Mouse (Mus musculus) bone marrow macrophage, adult 2 months (primary cell): ENCODE data around the gene 2010300C02Rik. TPM values are rescaled to one million over a fixed set of nuclear protein-coding genes. Genes with fewer than 3 reads are reported as not detected.
A peak's percentile ranks its signal among the peaks of the same experiment; 100 is the strongest.

Source experiments
- H3K27ac ChIP-seq: 2 replicates; pipeline ENCODE4 v1.5.1; 2012; ENCODE audit warnings: low read depth, low read length; ENCODE audit not compliant: insufficient read depth
- H3K4me1 ChIP-seq: 2 replicates; pipeline ENCODE4 v1.6.1; 2012; ENCODE audit warnings: low read length; ENCODE audit not compliant: control insufficient read depth, insufficient read depth
- H3K4me3 ChIP-seq: 2 replicates; pipeline ENCODE4 v1.5.1; 2012; ENCODE audit warnings: mild to moderate bottlenecking, low read length, moderate library complexity; ENCODE audit not compliant: insufficient read depth
- CTCF ChIP-seq: IDR thresholded peaks from 2 replicates; pipeline ENCODE4 v1.5.1; 2012; ENCODE audit warnings: low read depth, mild to moderate bottlenecking, low read length, moderate library complexity
- POLR2A ChIP-seq: IDR thresholded peaks from 2 replicates; pipeline ENCODE4 v1.6.1; 2012; ENCODE audit warnings: mild to moderate bottlenecking, low read depth, low read length, borderline replicate concordance
- polyA plus RNA-seq: library from polyadenylated mRNA; stranded (reverse); fragments of >200 nt; gene quantifications from 2 replicates; pipeline ENCODE4 v1.2.4, GENCODE M21; 2012; ENCODE audit not compliant: missing spikeins, insufficient read depth, insufficient read length

2010300C02Rik gene
- polyA plus RNA-seq, 1 experiment, result 0.20 TPM

- Histone ChIP-seq H3K27ac (no peak overlapping the region), H3K4me1 (no peaks in the 10 kb centered on the region), H3K4me3 (no peak overlapping the region)
- TF ChIP-seq POLR2A, result no peak
- no peak for TF ChIP-seq CTCF
These were observed 48.6 kb downstream of the 2010300C02Rik start for GRCm38 (mm10) chr1:37671316-37671715.

GRCm38 (mm10) chr1:37667386-37667785 lies 52.5 kb downstream of the 2010300C02Rik start:
- TF ChIP-seq POLR2A (no peak), CTCF (no peak)
- no peak overlapping the region for H3K27ac ChIP-seq

DNA sequence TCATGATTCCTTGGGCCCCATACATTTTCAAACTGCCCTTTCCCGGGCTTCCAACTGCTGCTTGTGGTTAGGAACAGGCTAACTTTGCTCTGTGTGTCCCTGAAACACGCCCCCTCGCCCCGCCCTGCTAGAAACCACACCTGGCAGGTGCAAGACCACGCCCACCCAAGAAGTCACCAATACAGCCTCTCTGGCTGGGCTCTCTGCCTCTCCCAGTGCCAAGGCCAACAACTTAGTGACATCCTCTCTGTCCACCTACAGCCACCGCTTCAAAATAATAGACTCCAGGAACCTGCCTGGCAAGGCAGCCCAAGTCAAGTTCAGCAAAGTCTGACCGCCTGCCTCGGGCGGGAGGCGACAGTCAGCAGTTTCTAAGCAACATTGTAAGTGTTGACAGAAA lies 53.3 kb downstream of the 2010300C02Rik start:
- Histone ChIP-seq H3K4me1 (no peaks in the 10 kb centered on the region), H3K27ac (no peak overlapping the region), H3K4me3 (no peak overlapping the region)
- no peak for TF ChIP-seq CTCF
- no peak for TF ChIP-seq POLR2A

More at GRCm38 (mm10) chr1:37667386-37667785, 52.5 kb downstream of the 2010300C02Rik start:
- H3K4me3 ChIP-seq, result no peak overlapping the region
- no peaks in the 10 kb centered on the region for H3K4me1 ChIP-seq

DNA sequence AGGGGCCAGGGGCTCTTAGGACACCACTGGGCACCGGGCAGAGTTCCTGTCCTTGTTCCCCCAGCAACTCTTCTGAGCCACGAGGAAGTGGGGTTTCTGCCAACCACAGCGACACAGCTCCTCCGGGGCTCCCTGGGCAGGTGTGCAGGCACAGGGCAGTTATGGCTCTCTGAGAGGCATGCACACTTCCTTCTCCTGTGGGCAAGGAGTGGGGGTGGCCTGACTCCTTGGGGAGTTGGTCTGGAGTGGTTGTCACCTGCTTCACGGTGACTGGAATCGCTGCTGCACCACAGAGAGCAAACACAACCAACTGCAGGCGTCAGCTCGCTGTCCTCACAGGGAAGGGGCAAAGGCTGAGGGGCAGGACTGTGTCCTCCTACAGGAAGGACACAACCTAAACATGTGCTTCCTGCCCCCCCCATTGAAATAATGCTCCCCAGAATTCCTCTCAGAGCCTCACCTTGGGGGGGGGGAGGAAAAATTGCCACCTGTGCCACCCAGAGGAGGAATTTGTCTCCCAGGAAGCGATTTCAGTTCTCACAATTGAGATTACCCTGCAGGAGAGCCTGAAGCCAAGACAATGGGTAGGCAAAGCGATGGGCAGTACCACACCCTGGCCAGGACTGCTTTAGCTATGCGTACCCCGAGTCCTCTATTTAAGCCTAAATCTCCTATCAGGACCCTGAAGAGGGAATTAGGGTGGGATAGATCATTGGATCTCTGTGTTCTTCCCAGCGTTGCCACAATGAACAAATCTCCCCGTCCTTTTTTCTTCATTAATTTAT lies 54.2 kb downstream of the 2010300C02Rik start:
- H3K4me3 ChIP-seq, result no peak overlapping the region
- H3K27ac ChIP-seq, result no peak overlapping the region
- H3K4me1 ChIP-seq, result no peaks in the 10 kb centered on the region
- TF ChIP-seq CTCF (no peak), POLR2A (no peak)

DNA sequence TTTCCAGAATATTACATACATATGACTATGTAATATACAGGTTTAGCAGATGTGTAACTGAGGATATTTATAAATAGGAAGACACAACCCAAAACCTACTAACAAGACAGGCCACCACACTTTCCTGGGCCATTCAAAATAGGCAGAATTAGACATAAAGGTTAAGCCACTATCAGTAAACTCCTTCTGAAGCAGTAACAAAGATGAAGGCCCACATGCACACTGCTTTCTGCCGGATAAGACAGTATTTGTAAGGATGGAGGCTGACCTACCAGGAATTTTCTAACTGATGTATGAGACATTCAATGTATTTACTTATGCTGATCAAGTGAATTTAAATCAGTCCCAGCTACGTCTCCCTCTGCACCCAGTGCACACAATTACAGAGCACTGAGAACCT lies 55.4 kb downstream of the 2010300C02Rik start:
- TF ChIP-seq CTCF (no peak), POLR2A (no peak)
- Histone ChIP-seq H3K4me3 (no peak overlapping the region), H3K4me1 (no peaks in the 10 kb centered on the region), H3K27ac (no peak overlapping the region)

DNA sequence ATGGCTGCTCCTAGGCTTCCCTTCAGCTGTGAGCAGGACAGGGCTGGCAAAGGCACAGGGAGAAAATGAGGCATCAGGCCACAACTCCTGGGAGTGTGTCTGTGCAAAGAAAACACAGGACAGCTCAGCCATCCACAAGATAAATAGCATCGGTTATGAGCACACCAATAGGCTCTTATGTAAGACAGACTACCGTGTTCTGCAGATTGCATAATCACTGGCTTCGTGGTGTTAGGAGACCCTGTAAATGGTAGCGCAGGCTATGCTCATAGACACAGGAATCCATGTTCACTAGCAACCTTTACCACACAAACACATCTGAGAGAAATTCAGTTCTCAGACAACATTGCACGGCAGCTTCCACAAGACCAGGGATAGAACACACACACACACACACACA lies 56.3 kb downstream of the 2010300C02Rik start:
- H3K4me1 ChIP-seq, result no peaks in the 10 kb centered on the region
- TF ChIP-seq CTCF (no peak), POLR2A (no peak)

GRCm38 (mm10) chr1:37656017-37656416 lies 63.9 kb downstream of the 2010300C02Rik start:
- TF ChIP-seq POLR2A, result no peak
- no peak for TF ChIP-seq CTCF
- Histone ChIP-seq H3K4me1 (no peaks in the 10 kb centered on the region), H3K4me3 (no peak overlapping the region), H3K27ac (no peak overlapping the region)

More for the DNA sequence above, 56.3 kb downstream of the 2010300C02Rik start:
- Histone ChIP-seq H3K27ac (no peak overlapping the region), H3K4me3 (no peak overlapping the region)

GRCm38 (mm10) chr1:37653992-37654391 lies 65.9 kb downstream of the 2010300C02Rik start:
- Histone ChIP-seq H3K27ac (no peak overlapping the region), H3K4me3 (no peak overlapping the region), H3K4me1 (no peaks in the 10 kb centered on the region)
- TF ChIP-seq POLR2A (no peak), CTCF (peak; percentile 18; the same call in 1 of the 2 replicates)

GRCm38 (mm10) chr1:37647066-37647465 lies 72.8 kb downstream of the 2010300C02Rik start:
- Histone ChIP-seq H3K4me1 (no peaks in the 10 kb centered on the region), H3K27ac (no peak overlapping the region), H3K4me3 (no peak overlapping the region)
- TF ChIP-seq CTCF (no peak), POLR2A (no peak)

- Histone ChIP-seq H3K27ac (no peak overlapping the region), H3K4me1 (no peaks in the 10 kb centered on the region), H3K4me3 (no peak overlapping the region)
- TF ChIP-seq CTCF (no peak), POLR2A (no peak)
These were observed 75.4 kb downstream of the 2010300C02Rik start for GRCm38 (mm10) chr1:37644501-37644900.
